Mouse (Mus musculus) c-Kit-positive CD71-negative TER-119-negative erythroid progenitor cells, embryonic 14.5 days (primary cell): ENCODE results near the gene Rbfox1.
A peak's percentile ranks its signal among the peaks of the same experiment; 100 is the strongest.

Experiments
- DNase-seq: peaks from one replicate; pipeline ENCODE4 v3.0.0-alpha.2; 2013; ENCODE audit warnings: low read depth

Rbfox1 gene

GRCm38 (mm10) chr16:6704847-6705246, 819.7 kb downstream of the Rbfox1 start:
- DNase-seq: no peak

- no peak for DNase-seq
Observed at GRCm38 (mm10) chr16:6712341-6712740, 827.2 kb downstream of the Rbfox1 start.

GRCm38 (mm10) chr16:6715245-6715644, 830.1 kb downstream of the Rbfox1 start:
- DNase-seq: no peak

GRCm38 (mm10) chr16:6716214-6716911, 831.2 kb downstream of the Rbfox1 start:
- no peak for DNase-seq

- DNase-seq: no peak
Observed at GRCm38 (mm10) chr16:6719027-6719426, 833.9 kb downstream of the Rbfox1 start.

- no peak for DNase-seq
Observed at GRCm38 (mm10) chr16:6732646-6733045, 847.5 kb downstream of the Rbfox1 start.

GRCm38 (mm10) chr16:6733427-6733826, 848.3 kb downstream of the Rbfox1 start:
- DNase-seq: no peak

- DNase-seq: no peak
Observed at GRCm38 (mm10) chr16:6736566-6736965, 851.4 kb downstream of the Rbfox1 start.

GRCm38 (mm10) chr16:6736998-6737397, 851.8 kb downstream of the Rbfox1 start:
- DNase-seq: no peak

GRCm38 (mm10) chr16:6746116-6746515, 861.0 kb downstream of the Rbfox1 start:
- no peak for DNase-seq

- DNase-seq: no peak
Observed at GRCm38 (mm10) chr16:6750491-6750890, 865.3 kb downstream of the Rbfox1 start.

GRCm38 (mm10) chr16:6754847-6755246, 869.7 kb downstream of the Rbfox1 start:
- no peak for DNase-seq

- no peak for DNase-seq
Observed at GRCm38 (mm10) chr16:6769495-6770237, 884.5 kb downstream of the Rbfox1 start.

- DNase-seq: no peak
Observed at GRCm38 (mm10) chr16:6777506-6778185, 892.5 kb downstream of the Rbfox1 start.

GRCm38 (mm10) chr16:6784144-6784543, 899.0 kb downstream of the Rbfox1 start:
- DNase-seq: no peak

- DNase-seq: no peak
Observed at GRCm38 (mm10) chr16:6785026-6785425, 899.9 kb downstream of the Rbfox1 start.

GRCm38 (mm10) chr16:6791218-6791617, 906.1 kb downstream of the Rbfox1 start:
- DNase-seq: no peak

- peak; percentile 9 for DNase-seq
Observed at GRCm38 (mm10) chr16:6791655-6792054, 906.5 kb downstream of the Rbfox1 start.

GRCm38 (mm10) chr16:6806246-6806645, 921.1 kb downstream of the Rbfox1 start:
- no peak for DNase-seq

- DNase-seq: no peak
Observed at GRCm38 (mm10) chr16:6807835-6808234, 922.7 kb downstream of the Rbfox1 start.

GRCm38 (mm10) chr16:6813871-6814270, 928.7 kb downstream of the Rbfox1 start:
- no peak for DNase-seq

- no peak for DNase-seq
Observed at GRCm38 (mm10) chr16:6821741-6822140, 936.6 kb downstream of the Rbfox1 start.
